Mouse (Mus musculus) retina, postnatal 1 day (tissue): Measurements from ENCODE around the gene Klhl15.

Experiments
- DNase-seq: peaks from one replicate; pipeline ENCODE4 v3.0.0-alpha.2; 2012

Gene Klhl15

GRCm38 (mm10) chrX:94234532-94235189 lies at the start of gene Klhl15:
Gene Klhl15 (plus strand): TSS chrX:94234599.
- DNase-seq = peak; percentile 94

- peak; percentile 44 for DNase-seq
Measured at GRCm38 (mm10) chrX:94185156-94185555, 49.2 kb upstream of the Klhl15 start.

- peak; percentile 56 for DNase-seq
Measured at GRCm38 (mm10) chrX:94193901-94194300, 40.5 kb upstream of the Klhl15 start.

DNA sequence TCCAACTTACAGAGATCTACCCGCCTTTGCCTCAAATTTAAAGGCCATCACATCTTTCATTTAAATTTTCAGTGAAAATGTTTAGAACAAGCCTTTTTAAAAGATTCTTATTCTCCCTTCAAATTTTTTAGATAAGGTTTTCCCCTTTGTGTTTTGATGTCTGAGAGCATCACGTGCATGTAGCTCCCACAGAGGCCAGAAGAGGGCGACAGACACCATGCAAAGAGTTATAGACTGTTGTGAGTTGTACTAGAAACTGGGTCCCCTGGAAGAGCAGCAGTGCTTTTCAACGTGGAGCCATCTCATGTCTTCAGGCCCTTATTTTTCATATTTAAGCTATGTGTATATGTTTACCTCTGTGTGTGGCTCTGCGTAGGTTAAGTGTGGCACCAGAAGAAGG lies 36.6 kb upstream of the Klhl15 start:
- DNase-seq = no peak

DNA sequence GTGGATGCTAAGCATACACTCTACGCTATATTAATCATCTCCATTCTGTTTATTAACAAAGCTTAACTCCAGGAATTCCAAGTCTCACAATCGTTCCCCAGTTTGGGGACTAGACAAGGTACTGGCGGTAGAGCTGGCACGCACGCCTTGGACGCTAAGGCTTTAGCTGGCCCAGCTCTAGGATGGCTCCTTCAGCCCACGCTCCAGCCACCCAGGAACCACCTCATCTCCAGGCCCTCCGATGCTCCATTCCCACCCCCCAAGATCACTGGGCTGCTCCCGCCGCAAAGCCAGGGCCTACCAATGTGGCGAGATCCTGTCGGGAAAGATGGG lies 22.2 kb upstream of the Klhl15 start:
- DNase-seq = no peak

- peak; percentile 95 for DNase-seq
Measured at GRCm38 (mm10) chrX:94212597-94213321, 21.6 kb upstream of the Klhl15 start, which contains the start of gene Eif2s3x. Gene Eif2s3x (minus strand): TSS chrX:94212862.

- no peak for DNase-seq
Measured at GRCm38 (mm10) chrX:94213384-94213783, 21.0 kb upstream of the Klhl15 start.

DNA sequence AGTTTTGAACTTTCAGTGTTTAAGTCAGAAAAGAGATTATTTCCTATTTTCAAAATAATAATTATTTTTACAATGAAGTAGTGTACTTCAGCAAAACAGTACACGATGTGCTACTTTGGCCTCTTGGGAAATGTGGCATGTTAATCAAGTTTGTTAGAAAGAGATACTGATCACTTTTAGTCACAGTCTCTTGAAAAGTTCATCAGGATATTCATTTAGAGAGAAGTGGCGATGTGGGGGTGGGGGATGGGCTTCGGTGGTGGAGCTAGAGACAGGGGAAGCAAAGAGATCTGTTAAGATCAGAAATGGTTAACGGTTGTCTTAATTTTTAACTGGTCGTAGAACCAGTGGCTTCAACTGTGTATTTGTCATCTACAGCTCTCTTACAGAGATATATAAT lies 967 bp upstream of the Klhl15 start:
- DNase-seq = no peak

GRCm38 (mm10) chrX:94233936-94234531 lies 365 bp upstream of the Klhl15 start:
- DNase-seq = no peak

DNA sequence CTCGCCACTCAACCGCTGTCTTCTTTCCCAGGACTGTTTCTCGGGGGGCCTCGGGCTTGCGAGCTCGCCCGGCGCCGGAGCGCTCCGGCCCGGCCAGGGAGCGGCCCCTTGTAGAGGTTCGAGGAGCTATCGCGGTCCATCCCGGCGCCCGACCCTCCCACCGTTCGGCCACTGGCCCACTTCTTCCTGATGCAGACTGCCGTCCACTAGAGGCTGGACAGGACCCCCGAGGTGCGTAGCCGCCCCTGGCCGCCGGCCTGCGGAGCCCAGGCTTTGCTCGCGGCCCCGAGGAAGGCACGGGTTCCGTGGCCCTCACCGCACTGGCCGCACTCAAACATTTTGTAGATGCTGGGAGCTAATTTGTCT lies 774 bp downstream of the Klhl15 start:
- DNase-seq = no peak

DNA sequence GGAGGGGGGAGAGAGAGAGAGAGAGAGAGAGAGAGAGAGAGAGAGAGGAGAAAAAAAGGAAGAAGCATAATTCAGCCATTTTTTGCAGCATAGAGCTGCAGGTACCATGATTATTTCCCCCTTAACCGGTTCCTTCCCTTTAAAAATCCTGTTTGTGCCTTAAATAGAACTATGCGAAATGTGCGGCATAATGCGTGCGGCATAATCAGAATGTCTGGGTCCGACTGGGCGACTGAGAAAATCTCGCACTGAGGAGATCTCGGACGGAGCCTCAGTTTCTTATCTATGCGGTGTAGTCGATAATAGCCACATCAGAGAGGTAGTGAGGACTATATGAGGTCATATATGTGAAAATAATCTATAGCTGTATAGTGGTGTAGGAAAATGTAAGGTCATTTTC lies 1.2 kb downstream of the Klhl15 start:
- DNase-seq = no peak

DNA sequence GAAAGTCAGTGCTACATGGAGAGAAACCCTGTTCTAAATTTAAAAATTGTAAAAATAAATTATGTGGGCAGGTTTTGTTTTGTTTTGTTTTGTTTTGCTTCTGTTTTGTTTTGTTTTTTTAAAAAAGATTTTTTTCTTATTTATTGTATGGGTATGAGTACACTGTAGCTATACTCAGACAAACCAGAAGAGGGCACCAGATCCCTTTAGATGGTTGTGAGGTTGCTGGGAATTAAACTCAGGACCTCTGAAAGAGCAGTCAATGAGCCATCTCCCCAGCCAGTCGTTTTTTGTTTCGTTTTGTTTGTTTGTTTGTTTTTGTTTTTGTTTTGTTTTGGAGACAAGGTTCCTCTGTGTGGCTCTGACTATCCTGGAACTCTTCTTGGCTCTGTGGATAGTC lies 54.5 kb downstream of the Klhl15 start:
- peak; percentile 64 for DNase-seq

DNA sequence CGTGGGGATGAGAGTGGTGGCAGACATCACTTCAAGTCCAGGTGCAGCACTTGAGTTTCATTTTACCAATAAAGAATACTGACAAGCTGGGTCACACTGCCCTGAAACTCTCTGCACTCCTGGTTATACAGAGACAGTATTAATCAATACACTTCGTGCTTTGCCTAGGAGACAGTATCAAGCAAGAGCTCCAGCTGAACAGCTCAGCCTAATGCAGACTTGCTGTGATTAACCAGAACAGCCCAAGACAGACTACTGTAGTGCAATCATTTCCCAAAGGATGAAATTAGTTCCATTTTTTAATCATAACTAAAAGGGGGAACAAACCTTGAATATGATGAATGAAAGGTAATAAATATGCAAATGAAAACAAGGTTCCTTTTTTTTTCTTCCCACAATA lies 68.5 kb downstream of the Klhl15 start:
- no peak for DNase-seq

DNA sequence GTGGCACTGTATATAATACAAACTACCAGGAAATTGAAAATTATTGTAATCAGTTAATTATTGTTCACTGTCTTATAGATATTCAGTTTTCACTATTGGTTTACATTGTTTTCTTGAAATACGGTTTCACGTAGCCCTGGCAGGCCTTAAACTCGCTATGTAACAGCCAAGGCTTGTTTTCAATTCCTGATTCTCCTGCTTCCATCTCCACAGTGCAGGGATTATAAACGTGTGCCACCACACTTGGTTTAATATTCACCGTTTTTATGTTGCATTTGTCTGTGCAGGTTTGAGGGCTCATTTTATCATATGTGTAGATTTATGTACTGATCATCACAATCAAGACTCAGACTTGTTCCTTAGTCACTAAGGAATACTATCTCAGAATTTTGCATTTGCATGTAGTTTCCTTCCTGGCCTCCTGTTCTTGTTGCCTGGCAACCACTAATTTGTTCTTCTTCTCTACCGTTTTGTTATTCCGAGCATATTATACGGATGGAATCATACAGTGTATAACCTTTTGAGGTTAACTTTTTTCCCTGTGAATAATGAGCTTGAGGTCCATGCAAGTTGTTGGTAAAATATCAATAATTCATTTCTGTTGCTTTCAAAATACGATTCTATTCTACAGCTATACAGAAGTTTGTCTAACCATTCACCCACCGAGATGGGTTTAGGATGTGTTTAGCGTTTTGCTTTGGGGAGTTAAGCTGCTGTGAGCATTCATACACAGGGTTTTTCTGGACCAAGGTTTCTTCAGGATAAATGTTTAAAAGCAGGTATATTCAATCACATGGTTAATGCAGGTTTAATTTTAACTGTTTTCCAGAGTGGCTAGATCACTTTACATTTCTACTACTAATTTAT lies 86.9 kb downstream of the Klhl15 start:
- no peak for DNase-seq
